Mouse (Mus musculus): Measurements from ENCODE around the gene Snapc3. TPM values are rescaled to one million over a fixed set of nuclear protein-coding genes. Genes with fewer than 3 reads are reported as not detected.

The Snapc3 gene
- total and polyA plus RNA-seq, 3 experiments, result 18.2 to 28.7 (median 18.8) TPM

DNA sequence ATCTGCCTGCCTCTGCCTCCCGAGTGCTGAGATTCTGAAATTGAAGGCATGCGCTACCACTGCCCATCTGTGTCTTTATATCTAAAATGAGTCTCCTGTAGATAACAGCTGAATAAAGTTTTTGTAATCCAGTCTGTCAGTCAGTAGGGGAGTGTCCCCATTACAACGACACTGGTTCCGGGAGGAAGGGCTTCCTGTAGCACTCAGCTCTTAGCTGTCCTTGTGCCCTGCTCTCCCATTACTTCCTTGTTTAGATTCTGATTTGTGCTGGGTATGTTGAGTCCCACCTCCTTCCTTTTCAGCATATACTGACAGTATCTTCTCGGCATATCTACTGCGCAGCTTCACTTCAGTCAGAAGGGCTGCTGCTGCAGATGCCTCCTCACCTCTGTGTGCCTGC lies 15.4 kb downstream of the Snapc3 start:
- peaks cover 10% of the 10 kb centered on the region for H3K79me2 ChIP-seq (replicated peaks; ENCODE audit: control insufficient read depth, extremely low read depth, insufficient read depth, poor library complexity, severe bottlenecking)
- 0 out of 4 replicates have a peak, but pooled peaks cover 0 to 6% of the 10 kb centered on the region in 2 experiments for H3K4me1 ChIP-seq (ENCODE audit: control insufficient read depth in 1 of 2, insufficient read depth in 2 of 2)
- H3K27ac ChIP-seq (ENCODE audit: insufficient read depth, low read depth), result no peak overlapping the region
- TF ChIP-seq JUND (conservative IDR thresholded peaks at IDR 0.05; ENCODE audit: low read depth, low read length) (no peak), ZKSCAN1 (IDR thresholded peaks at IDR 0.05; ENCODE audit: borderline replicate concordance, low read depth, low read length) (no peak), GABPA (IDR thresholded peaks at IDR 0.05; ENCODE audit: insufficient replicate concordance, low read depth, low read length) (no peak), ZMIZ1 (IDR thresholded peaks at IDR 0.05; ENCODE audit: low read depth, low read length) (no peak), CHD2 (IDR thresholded peaks at IDR 0.05; ENCODE audit: low read length) (no peak), UBTF (IDR thresholded peaks at IDR 0.05; ENCODE audit: low read depth, low read length) (no peak), MAFK (IDR thresholded peaks at IDR 0.05; ENCODE audit: insufficient replicate concordance, low read length) (no peak), SIN3A (IDR thresholded peaks at IDR 0.05; ENCODE audit: low read length) (no peak)
- H3K9ac ChIP-seq (ENCODE audit: insufficient read depth, low read depth), result no peak overlapping the region
- dilution Hi-C loops (cut with MboI; ENCODE audit: extremely low pct_ligation_motif_present, extremely low pct_unique_long_range_greater_than_20kb, low sequenced_read_pairs), result no loop called here
- no peak overlapping the region for H3K4me3 ChIP-seq (replicated peaks in 1 of 3; ENCODE audit: low read depth in 2 of 3, low read length in 2 of 3, poor library complexity in 1 of 3)
- H3K9me3 ChIP-seq (replicated peaks; ENCODE audit: low read length), result no peaks in the 10 kb centered on the region
- in situ Hi-C loops (cut with MboI; ENCODE audit: low pct_ligation_motif_present, low pct_unique_long_range_greater_than_20kb, low sequenced_read_pairs), result no loop called here
- H3K36me3 ChIP-seq (replicated peaks in 1 of 2; ENCODE audit: control insufficient read depth in 1 of 2, insufficient read depth in 1 of 2, low read length in 1 of 2), result peaks cover 52 to 84% of the 10 kb centered on the region in 2 experiments
- no peak overlapping the region for H3K4me2 ChIP-seq (ENCODE audit: insufficient read depth, low read depth, poor library complexity, severe bottlenecking)
- DNase-seq (ENCODE audit: extremely low read depth), result no peak
- no peaks in the 10 kb centered on the region for H3K27me3 ChIP-seq (replicated peaks)

DNA sequence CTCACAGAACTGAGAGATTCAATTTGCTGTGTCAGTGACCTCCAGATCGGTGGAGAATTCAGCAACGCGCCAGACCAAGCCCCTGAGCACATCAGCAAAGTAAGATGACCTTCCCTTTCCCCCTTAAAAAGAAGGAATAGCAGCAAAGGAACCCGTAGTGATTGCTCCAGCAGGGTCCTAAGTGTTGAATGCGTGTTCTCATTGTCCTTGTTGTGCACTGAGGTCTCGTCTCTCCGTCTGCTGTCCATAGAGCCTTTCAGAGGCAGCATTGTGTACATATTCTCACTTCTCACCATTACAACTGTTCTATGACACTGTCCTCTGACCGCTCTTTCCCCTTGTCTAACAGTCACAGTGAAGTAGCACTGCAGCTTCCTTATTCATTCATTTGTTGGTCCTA lies 18.9 kb downstream of the Snapc3 start:
- Histone ChIP-seq H3K4me1 (ENCODE audit: control insufficient read depth in 1 of 2, insufficient read depth in 2 of 2) (0 out of 4 replicates have a peak, but pooled peaks cover 0 to 6% of the 10 kb centered on the region in 2 experiments), H3K27me3 (replicated peaks) (no peaks in the 10 kb centered on the region), H3K79me2 (replicated peaks; ENCODE audit: control insufficient read depth, extremely low read depth, insufficient read depth, poor library complexity, severe bottlenecking) (peaks cover 8% of the 10 kb centered on the region; the same call in 1 of the 2 replicates), H3K4me3 (replicated peaks in 1 of 3; ENCODE audit: low read depth in 2 of 3, low read length in 2 of 3, poor library complexity in 1 of 3) (no peak overlapping the region), H3K27ac (ENCODE audit: insufficient read depth, low read depth) (no peak overlapping the region), H3K9ac (ENCODE audit: insufficient read depth, low read depth) (no peak overlapping the region), H3K9me3 (replicated peaks; ENCODE audit: low read length) (no peaks in the 10 kb centered on the region), H3K36me3 (replicated peaks in 1 of 2; ENCODE audit: control insufficient read depth in 1 of 2, insufficient read depth in 1 of 2, low read length in 1 of 2) (peaks cover 50 to 89% of the 10 kb centered on the region in 2 experiments), H3K4me2 (ENCODE audit: insufficient read depth, low read depth, poor library complexity, severe bottlenecking) (no peak overlapping the region)
- TF ChIP-seq GABPA (IDR thresholded peaks at IDR 0.05; ENCODE audit: insufficient replicate concordance, low read depth, low read length) (no peak), ETS1 (conservative IDR thresholded peaks at IDR 0.05; ENCODE audit: low read depth, low read length) (no peak), ZC3H11A (IDR thresholded peaks at IDR 0.05; ENCODE audit: low read depth, low read length) (no peak), BHLHE40 (IDR thresholded peaks at IDR 0.05; ENCODE audit: low read depth, low read length) (no peak), CHD2 (IDR thresholded peaks at IDR 0.05; ENCODE audit: low read length) (no peak), E2F4 (IDR thresholded peaks at IDR 0.05; ENCODE audit: insufficient replicate concordance, low read depth, low read length) (no peak), MAFK (IDR thresholded peaks at IDR 0.05; ENCODE audit: insufficient replicate concordance, low read length) (no peak), NRF1 (IDR thresholded peaks at IDR 0.05; ENCODE audit: low read depth, low read length) (no peak), UBTF (IDR thresholded peaks at IDR 0.05; ENCODE audit: low read depth, low read length) (no peak), IRF4 (IDR thresholded peaks at IDR 0.05; ENCODE audit: low read depth, low read length) (no peak), MAZ (IDR thresholded peaks at IDR 0.05; ENCODE audit: low read depth, low read length) (no peak), SMC3 (IDR thresholded peaks at IDR 0.05; ENCODE audit: low read depth, low read length) (no peak), MAX (IDR thresholded peaks at IDR 0.05; ENCODE audit: low read length) (no peak), CHD1 (IDR thresholded peaks at IDR 0.05; ENCODE audit: low read depth, low read length) (no peak)
- no peak for DNase-seq (ENCODE audit: extremely low read depth)
- in situ Hi-C loops (cut with MboI; ENCODE audit: low pct_ligation_motif_present, low pct_unique_long_range_greater_than_20kb, low sequenced_read_pairs), result no loop called here
- dilution Hi-C loops (cut with MboI; ENCODE audit: extremely low pct_ligation_motif_present, extremely low pct_unique_long_range_greater_than_20kb, low sequenced_read_pairs), result no loop called here

All from CH12.LX (cell line).